Mouse (Mus musculus): ENCODE data around the gene Aph1a.

- no peak for TF ChIP-seq POLR2A (IDR thresholded peaks at IDR 0.05; ENCODE audit: extremely low read depth, insufficient read depth, low read length)
- no peak for TF ChIP-seq CTCF (IDR thresholded peaks at IDR 0.05; ENCODE audit: low read depth, low read length)
These were observed 51.0 kb downstream of the Aph1a start for GRCm38 (mm10) chr3:95944742-95945141.
